8 mouse cellular contexts compared by ENCODE assay signal in the genomic region with DNA sequence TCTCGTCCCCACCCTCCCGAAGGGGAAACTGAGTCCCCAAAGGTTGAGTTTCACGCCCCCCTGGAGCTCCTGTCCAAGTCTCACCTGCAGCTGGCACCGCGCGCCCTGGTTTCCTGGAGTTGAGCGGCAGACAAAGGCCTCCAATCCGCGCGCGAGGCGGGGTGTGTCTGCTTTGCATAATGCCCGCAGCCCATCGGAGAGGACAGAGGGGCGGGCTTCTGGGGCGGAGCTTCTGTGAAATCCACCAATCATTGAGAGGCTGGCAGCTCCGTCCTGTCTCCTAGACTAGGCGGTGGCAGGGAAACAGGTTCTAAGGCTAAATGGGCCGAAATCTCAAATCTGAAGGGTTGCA. TPM values are rescaled to one million over a fixed set of nuclear protein-coding genes. Genes with fewer than 3 reads are reported as not detected.
DNase-seq lines count a peak whose midpoint lies in the region; ATAC-seq and TF ChIP-seq lines count a peak whose summit lies in the region.

No protein-coding gene starts in this region.

- CTCF ChIA-PET in Patski (lab: Charles Lee): interaction anchor here (1.4 kb wide), 1 partner anchor 43 kb away, joined by 3 read pairs; no protein-coding TSS in a partner anchor

- 0 out of 2 replicates have a peak, but pooled peaks have one; percentile 21 for TF ChIP-seq POLR2A in thymus, adult 2 months (IDR thresholded peaks at IDR 0.05; ENCODE audit: control insufficient read depth, extremely low read depth, insufficient read depth, low read length, poor library complexity)

- H3K27ac ChIP-seq in hindbrain, embryonic 10.5 days: peak overlapping the region; percentile 88
- peak overlapping the region; percentile 77 for H3K27ac ChIP-seq in lung, embryonic 16.5 days (ENCODE audit: low read length)
- H3K27ac ChIP-seq in thymus, adult 2 months (ENCODE audit: control insufficient read depth, insufficient read depth, low read length): no peak overlapping the region

- H3K9ac ChIP-seq in lung, embryonic 16.5 days (ENCODE audit: low read length): peak overlapping the region; percentile 65

- in situ Hi-C loops in Patski (cut with MboI; ENCODE audit: low pct_unique_long_range_greater_than_20kb): loop anchor here (10.0 to 25.0 kb wide), 4 partner anchors 204 to 1077 kb away; no protein-coding TSS in a partner anchor

- no peaks in the 10 kb centered on the region for H3K27me3 ChIP-seq in Patski
- H3K27me3 ChIP-seq in hindbrain, embryonic 10.5 days (ENCODE audit: insufficient read depth, poor library complexity, severe bottlenecking): no peaks in the 10 kb centered on the region
- H3K27me3 ChIP-seq in lung, embryonic 16.5 days (ENCODE audit: control insufficient read depth, insufficient read depth, low read depth, low read length): no peaks in the 10 kb centered on the region; the same call in 1 of the 2 replicates
- H3K27me3 ChIP-seq in thymus, adult 2 months (ENCODE audit: control insufficient read depth, insufficient read depth, low read length): no peaks in the 10 kb centered on the region

- peak; percentile 57 for DNase-seq in Patski (ENCODE audit: low read depth, low spot score)
- peak; percentile 97 for DNase-seq in cerebellum, postnatal 10 days
- peak; percentile 76 to 92 for DNase-seq in frontal cortex, adult 2 months (ENCODE audit: extremely low spot score in 1 of 2, low spot score in 1 of 2)
- peak; percentile 94 for DNase-seq in hindbrain, embryonic 10.5 days (ENCODE audit: low spot score)
- DNase-seq in layer of hippocampus, adult 9-11 months: peak; percentile 91
- DNase-seq in ovary, adult 18-20 months (ENCODE audit: low spot score): peak; percentile 86
- DNase-seq in thymus, adult 2 months: peak; percentile 97

- H3K4me2 ChIP-seq in lung, embryonic 16.5 days (ENCODE audit: low read depth, low read length): peak overlapping the region; percentile 100

- peaks cover 8% of the 10 kb centered on the region for H3K36me3 ChIP-seq in hindbrain, embryonic 10.5 days
- H3K36me3 ChIP-seq in lung, embryonic 16.5 days (ENCODE audit: control insufficient read depth, insufficient read depth, low read length): no peaks in the 10 kb centered on the region
- H3K36me3 ChIP-seq in thymus, adult 2 months (ENCODE audit: control insufficient read depth, insufficient read depth, low read length): no peaks in the 10 kb centered on the region

- POLR2A ChIA-PET in Patski (lab: Charles Lee): no interaction called here

- H3K4me1 ChIP-seq in hindbrain, embryonic 10.5 days (replicated peaks): peaks cover 40% of the 10 kb centered on the region
- peaks cover 37% of the 10 kb centered on the region for H3K4me1 ChIP-seq in lung, embryonic 16.5 days (replicated peaks; ENCODE audit: control insufficient read depth, insufficient read depth, low read length)
- H3K4me1 ChIP-seq in thymus, adult 2 months (replicated peaks; ENCODE audit: control insufficient read depth, insufficient read depth, low read length): peaks cover 28% of the 10 kb centered on the region

- peak; percentile 94 for ATAC-seq in Patski
- ATAC-seq in lung, embryonic 16.5 days (ENCODE audit: low read depth): peak; percentile 89

- no peak for TF ChIP-seq CTCF in Patski (IDR thresholded peaks at IDR 0.05)
- 0 out of 2 replicates have a peak, but pooled peaks have one; percentile 43 for TF ChIP-seq CTCF in thymus, adult 2 months (IDR thresholded peaks at IDR 0.05; ENCODE audit: borderline replicate concordance, control insufficient read depth, extremely low read depth, insufficient read depth, low read length, poor library complexity)

- peak overlapping the region; percentile 67 for H3K4me3 ChIP-seq in hindbrain, embryonic 10.5 days
- H3K4me3 ChIP-seq in lung, embryonic 16.5 days (ENCODE audit: low read length): peak overlapping the region; percentile 74
- H3K4me3 ChIP-seq in thymus, adult 2 months (ENCODE audit: control insufficient read depth, insufficient read depth, low read length): peak overlapping the region; percentile 66

- H3K9me3 ChIP-seq in hindbrain, embryonic 10.5 days: no peaks in the 10 kb centered on the region
- H3K9me3 ChIP-seq in lung, embryonic 16.5 days (ENCODE audit: control insufficient read depth, low read length): no peaks in the 10 kb centered on the region

- WGBS in hindbrain, embryonic 10.5 days: under 1% methylated on average over 19 of the region's 19 CpGs
- 0% methylated on average over 19 of the region's 19 CpGs for WGBS in lung, embryonic 16.5 days
- WGBS in thymus, adult 2 months: 1% methylated on average over 19 of the region's 19 CpGs

RNA-seq across cellular contexts. Expression of a gene that starts 7.4 kb away (rescaled TPM):
- 4.7 TPM for polyA plus RNA-seq in Patski (2021)
- polyA plus RNA-seq in frontal cortex, adult 2 months (2012; rRNA removed): 2.7 and 3.1 TPM in 2 replicates
- polyA plus RNA-seq in hindbrain, embryonic 10.5 days (2016; fragmentation: Nextera tagmentation; extraction: Ambion mirVana): 10.8 and 13.0 TPM in 2 replicates
- polyA plus RNA-seq in lung, embryonic 16.5 days (2015; fragmentation: Nextera tagmentation; extraction: Ambion mirVana): 10.2 and 10.6 TPM in 2 replicates
- 76.6 and 92.4 TPM in 2 replicates for polyA plus RNA-seq in thymus, adult 2 months (2012; rRNA removed)

RNA-seq across cellular contexts. Expression of a gene that starts 48.3 kb away (rescaled TPM):
- 1.7 TPM for polyA plus RNA-seq in Patski (2021)
- 0.15 TPM in 1 of 2 replicates, not detected in the other for polyA plus RNA-seq in frontal cortex, adult 2 months (2012; rRNA removed)
- polyA plus RNA-seq in hindbrain, embryonic 10.5 days (2016; fragmentation: Nextera tagmentation; extraction: Ambion mirVana): not detected in 2 replicates
- polyA plus RNA-seq in lung, embryonic 16.5 days (2015; fragmentation: Nextera tagmentation; extraction: Ambion mirVana): not detected in 2 replicates
- 0.31 and 0.38 TPM in 2 replicates for polyA plus RNA-seq in thymus, adult 2 months (2012; rRNA removed)

RNA-seq across cellular contexts. Expression of a gene that starts 54.6 kb away (rescaled TPM):
- 0.08 TPM for polyA plus RNA-seq in Patski (2021)
- polyA plus RNA-seq in frontal cortex, adult 2 months (2012; rRNA removed): not detected in 2 replicates
- not detected in 2 replicates for polyA plus RNA-seq in hindbrain, embryonic 10.5 days (2016; fragmentation: Nextera tagmentation; extraction: Ambion mirVana)
- not detected in 2 replicates for polyA plus RNA-seq in lung, embryonic 16.5 days (2015; fragmentation: Nextera tagmentation; extraction: Ambion mirVana)
- 0.18 and 0.28 TPM in 2 replicates for polyA plus RNA-seq in thymus, adult 2 months (2012; rRNA removed)
